Mouse (Mus musculus) urinary bladder, postnatal 14 days (tissue): ENCODE measurements around the gene Olfr204.
"Not testable (repeated sequence)": the region's sequence is repeated elsewhere in the genome, so short reads cannot be mapped to it uniquely, and the experiment has no call there.

Experiments used
- DNase-seq: peaks from one replicate; pipeline ENCODE4 v3.0.0; 2021; ENCODE audit warnings: low spot score

The Olfr204 gene

DNA sequence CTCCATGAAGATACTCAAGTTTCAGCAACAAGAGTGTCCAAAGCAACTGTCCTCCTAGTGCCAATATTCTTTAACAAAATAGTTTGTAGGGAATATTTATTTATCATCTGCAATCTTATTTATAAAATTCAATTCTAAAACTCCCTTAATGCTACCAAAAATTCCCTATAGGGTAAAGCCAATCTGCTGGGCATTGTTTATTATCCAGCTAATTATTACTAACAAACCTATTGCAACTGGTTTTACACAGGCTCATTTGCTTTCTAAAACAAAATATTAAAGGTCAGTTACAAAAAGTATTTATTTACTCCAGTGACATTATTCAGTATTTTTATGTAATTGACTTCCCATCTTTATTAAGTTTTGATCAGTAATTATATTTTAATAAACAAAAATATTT lies at the start of gene Olfr204:
Gene Olfr204 (minus strand): TSS at position 101 of the 400 bp plus-strand sequence.
- no peak for DNase-seq

- DNase-seq = no peak
Observed at GRCm38 (mm10) chr16:59363893-59364292, 45.8 kb upstream of the Olfr204 start, which contains the start of gene Olfr209. Gene Olfr209 (minus strand): TSS chr16:59363993.

DNA sequence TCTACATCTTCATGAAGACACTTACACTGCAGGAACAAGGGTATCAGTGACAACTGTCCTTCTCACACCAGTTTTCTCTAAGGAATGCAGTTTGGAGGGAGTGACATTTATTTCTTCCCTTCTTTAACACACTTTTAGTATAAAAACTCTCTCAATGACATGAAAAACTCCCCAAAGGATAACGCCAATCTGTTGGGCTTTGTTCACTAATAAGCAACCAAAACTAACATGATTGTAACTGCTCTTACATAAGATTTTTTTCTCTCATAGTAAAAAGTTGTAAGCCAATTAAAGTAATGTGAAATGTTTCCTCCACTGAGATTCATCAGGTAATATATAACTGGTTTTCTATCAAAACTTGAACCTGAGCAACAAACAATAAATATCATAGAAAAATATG lies 31.1 kb upstream of the Olfr204 start, which contains the start of gene Olfr206:
Gene Olfr206 (minus strand): TSS at position 101 of the 400 bp plus-strand sequence.
- no peak for DNase-seq

DNA sequence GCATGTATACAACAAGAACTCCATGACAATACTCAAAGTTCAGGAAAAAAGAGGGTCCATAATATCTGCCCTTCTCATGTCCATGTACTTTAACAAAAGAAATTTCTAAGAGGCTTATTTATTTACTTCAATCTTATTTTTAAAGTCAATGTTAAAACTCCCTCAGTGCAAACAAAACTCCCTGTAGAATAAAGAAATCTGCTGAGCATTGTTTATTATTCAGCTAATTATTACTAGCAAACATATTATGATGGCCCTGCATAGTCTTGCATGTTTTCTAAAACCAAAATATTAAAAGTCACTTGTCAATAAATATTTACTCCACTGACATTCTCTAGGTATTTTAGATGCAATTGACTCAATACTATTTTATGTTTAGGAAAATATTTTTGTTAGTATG lies 13.0 kb upstream of the Olfr204 start, which contains the start of gene Olfr205:
Gene Olfr205 (minus strand): TSS at position 101 of the 400 bp plus-strand sequence.
- DNase-seq = no peak

DNA sequence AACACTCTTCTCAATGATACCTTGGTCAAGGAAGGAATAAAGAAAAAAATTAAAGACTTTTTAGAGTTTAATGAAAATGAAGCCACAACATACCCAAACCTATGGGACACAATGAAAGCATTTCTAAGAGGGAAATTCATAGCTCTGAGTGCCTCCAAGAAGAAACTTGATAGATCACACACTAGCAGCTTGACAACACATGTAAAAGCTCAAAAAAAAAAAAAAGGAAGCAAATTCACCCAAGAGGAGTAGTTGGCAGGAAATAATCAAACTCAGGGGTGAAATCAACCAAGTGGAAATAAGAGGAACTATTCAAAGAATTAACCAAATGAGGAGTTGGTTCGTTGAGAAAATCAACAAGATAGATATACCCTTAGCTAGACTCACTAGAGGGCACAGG lies 5.2 kb upstream of the Olfr204 start:
- not testable (repeated sequence) for DNase-seq

DNA sequence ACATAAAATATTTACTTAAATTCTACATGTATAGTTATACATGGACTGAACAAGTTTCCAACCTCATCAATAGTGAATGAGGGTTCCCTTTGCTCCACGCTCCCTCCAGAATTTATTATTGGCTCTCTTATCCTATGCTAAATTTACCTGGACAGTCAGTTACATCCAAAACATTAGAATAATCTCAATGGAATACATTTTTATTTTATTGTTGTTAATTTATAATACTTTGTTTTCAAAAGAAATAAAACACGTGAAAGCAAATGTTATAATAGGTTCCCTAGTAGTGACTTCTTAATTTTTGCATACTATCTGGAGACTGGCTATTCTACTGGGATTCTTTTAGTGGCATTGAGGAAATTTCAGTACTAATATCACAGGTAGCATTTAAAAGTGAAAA lies 19.5 kb downstream of the Olfr204 start, which contains the start of gene Olfr203:
Gene Olfr203 (plus strand): TSS at position 301 of the 400 bp plus-strand sequence.
- no peak for DNase-seq

DNA sequence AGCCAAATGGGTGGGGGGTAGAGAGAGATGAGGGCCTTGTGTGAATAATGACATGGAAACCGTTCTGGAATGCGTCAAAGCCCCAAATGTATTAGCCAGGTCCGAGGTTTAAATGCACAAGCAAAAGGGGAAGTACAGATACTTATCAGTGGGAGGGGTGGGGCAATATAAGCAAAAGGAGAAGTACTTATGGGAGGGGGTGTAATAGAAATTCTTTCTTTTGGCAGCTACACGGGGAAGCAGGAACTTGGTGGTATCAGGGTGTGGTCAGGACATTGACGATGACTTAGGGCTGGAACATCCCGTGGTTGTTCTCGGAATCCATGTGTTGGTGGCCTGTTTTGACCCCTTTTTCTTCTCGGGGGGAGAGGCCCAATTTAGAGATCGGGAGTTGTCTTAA lies 30.5 kb downstream of the Olfr204 start:
- DNase-seq = not testable (repeated sequence)

- no peak for DNase-seq
Observed at GRCm38 (mm10) chr16:59286693-59287092, 31.4 kb downstream of the Olfr204 start, which contains the start of gene Olfr202. Gene Olfr202 (minus strand): TSS chr16:59286793.

DNA sequence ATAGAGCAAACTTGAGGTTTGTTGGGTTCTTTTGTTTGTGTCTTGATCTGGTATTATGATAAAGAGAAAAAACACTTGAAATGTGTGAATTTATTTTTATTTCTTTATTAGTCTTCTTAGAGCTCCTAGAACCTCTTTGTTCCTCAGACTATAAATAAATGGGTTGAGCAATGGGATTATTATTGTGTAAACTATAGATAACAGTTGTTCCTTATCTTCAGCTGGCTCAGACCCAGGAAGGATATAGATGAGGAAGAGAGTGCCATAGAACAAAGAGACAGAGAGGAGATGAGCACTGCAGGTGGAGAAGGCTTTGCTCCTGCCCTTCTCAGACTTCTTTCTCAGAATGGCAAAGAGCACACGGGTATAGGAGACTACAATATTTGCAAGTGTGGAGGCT lies 34.6 kb downstream of the Olfr204 start:
- DNase-seq = no peak

GRCm38 (mm10) chr16:59280542-59280941 lies 37.5 kb downstream of the Olfr204 start:
- DNase-seq = no peak

DNA sequence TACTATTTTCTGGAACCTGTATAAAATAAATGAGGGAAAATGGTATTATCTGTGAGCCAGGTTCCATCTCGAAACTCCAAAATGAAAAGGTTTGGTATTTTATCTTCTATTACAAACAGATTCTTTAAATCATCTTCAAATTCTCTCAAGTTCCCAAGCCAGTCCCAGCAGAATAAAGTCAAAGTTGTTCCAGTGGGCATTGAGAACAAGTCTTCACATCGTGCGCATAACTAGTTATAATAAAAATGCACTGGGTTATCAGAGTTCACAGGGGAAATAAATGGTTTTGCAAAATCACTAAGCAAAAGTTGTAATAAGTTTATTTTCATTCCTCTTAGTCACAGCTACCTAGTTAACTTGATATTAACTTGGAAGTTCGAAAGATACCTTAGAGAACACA lies 45.5 kb downstream of the Olfr204 start, which contains the start of gene Olfr201:
Gene Olfr201 (minus strand): TSS at position 101 of the 400 bp plus-strand sequence.
- DNase-seq = not testable (repeated sequence)

- not testable (repeated sequence) for DNase-seq
Observed at GRCm38 (mm10) chr16:59269097-59269496, 49.0 kb downstream of the Olfr204 start.
